Mouse (Mus musculus): ENCODE measurements around the gene Serinc4. TPM values are rescaled to one million over a fixed set of nuclear protein-coding genes. Genes with fewer than 3 reads are reported as not detected.

The Serinc4 gene
- polyA plus RNA-seq, 1 experiment from 2014 or later, result 0.20 TPM

- DNase-seq (ENCODE audit: low spot score), result no peak
- WGBS, result under 1% methylated on average over 52 of the region's 54 CpGs
Observed at GRCm38 (mm10) chr2:121449545-121450011, 7.0 kb downstream of the Serinc4 start.

GRCm38 (mm10) chr2:121448739-121449535, 7.6 kb downstream of the Serinc4 start, which contains the start of gene Serf2:
Gene Serf2 (plus strand): TSS chr2:121449195.
- Histone ChIP-seq H3K4me3 (replicated peaks; ENCODE audit: low read depth, low read length) (peak within 1 kb of the TSS; percentile 97), H3K27ac (peak within 1 kb of the TSS; percentile 98), H3K9ac (ENCODE audit: low read depth, low read length) (peak within 1 kb of the TSS; percentile 99), H3K4me1 (replicated peaks; ENCODE audit: insufficient read depth, low read length) (peaks cover 9% of the 10 kb centered on the region; the same call in 1 of the 2 replicates), H3K27me3 (ENCODE audit: insufficient read depth, low read length) (no peaks in the 10 kb centered on the region), H3K9me3 (replicated peaks; ENCODE audit: low read length) (no peaks in the 10 kb centered on the region), H3K36me3 (ENCODE audit: insufficient read depth, low read length) (peaks cover 8% of the 10 kb centered on the region; the same call in 1 of the 2 replicates), H3K4me2 (ENCODE audit: low read length) (peak within 1 kb of the TSS; percentile 72)
- TF ChIP-seq CTCF (IDR thresholded peaks at IDR 0.05; ENCODE audit: low read depth), result no peak
- peak; percentile 99 for DNase-seq (ENCODE audit: low spot score)
- under 1% methylated on average over 65 of the region's 74 CpGs for WGBS
- ATAC-seq (replicated peaks; ENCODE audit: low FRiP score, low read depth), result peak; percentile 98

More at GRCm38 (mm10) chr2:121449545-121450011, 7.0 kb downstream of the Serinc4 start:
- H3K4me2 ChIP-seq (ENCODE audit: low read length), result peak overlapping the region; percentile 72
- peaks cover 8% of the 10 kb centered on the region; the same call in 1 of the 2 replicates for H3K36me3 ChIP-seq (ENCODE audit: insufficient read depth, low read length)
- H3K4me1 ChIP-seq (replicated peaks; ENCODE audit: insufficient read depth, low read length), result peaks cover 9% of the 10 kb centered on the region; the same call in 1 of the 2 replicates
- H3K27ac ChIP-seq, result peak overlapping the region; percentile 98
- ATAC-seq (replicated peaks; ENCODE audit: low FRiP score, low read depth), result peak; percentile 30; the same call in 1 of the 2 replicates
- H3K9me3 ChIP-seq (replicated peaks; ENCODE audit: low read length), result no peaks in the 10 kb centered on the region
- no peaks in the 10 kb centered on the region for H3K27me3 ChIP-seq (ENCODE audit: insufficient read depth, low read length)
- no peak for TF ChIP-seq CTCF (IDR thresholded peaks at IDR 0.05; ENCODE audit: low read depth)
- H3K4me3 ChIP-seq (replicated peaks; ENCODE audit: low read depth, low read length), result peak overlapping the region; percentile 97
- peak overlapping the region; percentile 99 for H3K9ac ChIP-seq (ENCODE audit: low read depth, low read length)

- Histone ChIP-seq H3K9me3 (replicated peaks; ENCODE audit: low read length) (no peaks in the 10 kb centered on the region), H3K27me3 (ENCODE audit: insufficient read depth, low read length) (no peaks in the 10 kb centered on the region), H3K27ac (peak overlapping the region; percentile 95), H3K9ac (ENCODE audit: low read depth, low read length) (peak overlapping the region; percentile 57; the same call in 1 of the 2 replicates), H3K4me2 (ENCODE audit: low read length) (peak overlapping the region; percentile 72), H3K36me3 (ENCODE audit: insufficient read depth, low read length) (peaks cover 5% of the 10 kb centered on the region; the same call in 1 of the 2 replicates), H3K4me3 (replicated peaks; ENCODE audit: low read depth, low read length) (peak overlapping the region; percentile 97), H3K4me1 (replicated peaks; ENCODE audit: insufficient read depth, low read length) (peaks cover 9% of the 10 kb centered on the region; the same call in 1 of the 2 replicates)
- DNase-seq (ENCODE audit: low spot score) (peak; percentile 87), ATAC-seq (replicated peaks; ENCODE audit: low FRiP score, low read depth) (no peak)
- WGBS, result 14% methylated on average over 9 of the region's 9 CpGs
- TF ChIP-seq CTCF (IDR thresholded peaks at IDR 0.05; ENCODE audit: low read depth), result peak; percentile 54; the same call in 1 of the 2 replicates
Observed at GRCm38 (mm10) chr2:121448136-121448535, 8.4 kb downstream of the Serinc4 start.

GRCm38 (mm10) chr2:121447006-121447405, 9.6 kb downstream of the Serinc4 start:
- ATAC-seq (replicated peaks; ENCODE audit: low FRiP score, low read depth) (no peak), DNase-seq (ENCODE audit: low spot score) (no peak)
- no peak overlapping the region for H3K9ac ChIP-seq (ENCODE audit: low read depth, low read length)
- 90% methylated on average over 3 of the region's 3 CpGs for WGBS
- no peaks in the 10 kb centered on the region for H3K27me3 ChIP-seq (ENCODE audit: insufficient read depth, low read length)
- no peaks in the 10 kb centered on the region for H3K36me3 ChIP-seq (ENCODE audit: insufficient read depth, low read length)
- H3K4me1 ChIP-seq (replicated peaks; ENCODE audit: insufficient read depth, low read length), result peaks cover 17% of the 10 kb centered on the region
- no peak overlapping the region for H3K4me2 ChIP-seq (ENCODE audit: low read length)
- H3K27ac ChIP-seq, result no peak overlapping the region
- no peaks in the 10 kb centered on the region for H3K9me3 ChIP-seq (replicated peaks; ENCODE audit: low read length)
- H3K4me3 ChIP-seq (replicated peaks; ENCODE audit: low read depth, low read length), result no peak overlapping the region
- no peak for TF ChIP-seq CTCF (IDR thresholded peaks at IDR 0.05; ENCODE audit: low read depth)

GRCm38 (mm10) chr2:121446506-121446905, 10.1 kb downstream of the Serinc4 start:
- Histone ChIP-seq H3K4me3 (replicated peaks; ENCODE audit: low read depth, low read length) (no peak overlapping the region), H3K4me2 (ENCODE audit: low read length) (no peak overlapping the region), H3K4me1 (replicated peaks; ENCODE audit: insufficient read depth, low read length) (peaks cover 21% of the 10 kb centered on the region), H3K9me3 (replicated peaks; ENCODE audit: low read length) (no peaks in the 10 kb centered on the region), H3K9ac (ENCODE audit: low read depth, low read length) (no peak overlapping the region), H3K27me3 (ENCODE audit: insufficient read depth, low read length) (no peaks in the 10 kb centered on the region), H3K27ac (no peak overlapping the region), H3K36me3 (ENCODE audit: insufficient read depth, low read length) (no peaks in the 10 kb centered on the region)
- DNase-seq (ENCODE audit: low spot score), result no peak
- no peak for ATAC-seq (replicated peaks; ENCODE audit: low FRiP score, low read depth)
- no peak for TF ChIP-seq CTCF (IDR thresholded peaks at IDR 0.05; ENCODE audit: low read depth)
- WGBS, result 77% methylated on average over 4 of the region's 4 CpGs

- WGBS, result 80% methylated on average over 3 of the region's 3 CpGs
Observed at GRCm38 (mm10) chr2:121445117-121445516, 11.5 kb downstream of the Serinc4 start.

More at GRCm38 (mm10) chr2:121445117-121445516, 11.5 kb downstream of the Serinc4 start:
- DNase-seq (ENCODE audit: low spot score) (no peak), ATAC-seq (replicated peaks; ENCODE audit: low FRiP score, low read depth) (no peak)
- Histone ChIP-seq H3K9me3 (replicated peaks; ENCODE audit: low read length) (no peaks in the 10 kb centered on the region), H3K4me2 (ENCODE audit: low read length) (no peak overlapping the region), H3K36me3 (ENCODE audit: insufficient read depth, low read length) (no peaks in the 10 kb centered on the region), H3K27ac (no peak overlapping the region), H3K27me3 (ENCODE audit: insufficient read depth, low read length) (no peaks in the 10 kb centered on the region), H3K9ac (ENCODE audit: low read depth, low read length) (no peak overlapping the region), H3K4me3 (replicated peaks; ENCODE audit: low read depth, low read length) (no peak overlapping the region), H3K4me1 (replicated peaks; ENCODE audit: insufficient read depth, low read length) (peaks cover 18% of the 10 kb centered on the region)
- no peak for TF ChIP-seq CTCF (IDR thresholded peaks at IDR 0.05; ENCODE audit: low read depth)

Data from kidney, postnatal 0 days (tissue).